Mouse (Mus musculus) megakaryocyte, embryonic 14.5 days (primary cell): ENCODE measurements at regions not wholly inside any gene's neighbourhood (a gene's known extent, or its start where the extent isn't known, plus 50 kb on each side); places are given as distances from the start of the nearest gene placed in this dataset.

ENCODE experiments used
- FLI1 ChIP-seq: IDR thresholded peaks from 2 replicates; pipeline ENCODE4 v1.6.1; 2012; ENCODE audit warnings: low read length, inconsistent platforms, mixed read lengths
- GATA1 ChIP-seq: IDR thresholded peaks from 3 replicates; pipeline ENCODE4 v1.6.1; 2012; ENCODE audit warnings: mixed read lengths, low read length, inconsistent platforms, borderline replicate concordance

DNA sequence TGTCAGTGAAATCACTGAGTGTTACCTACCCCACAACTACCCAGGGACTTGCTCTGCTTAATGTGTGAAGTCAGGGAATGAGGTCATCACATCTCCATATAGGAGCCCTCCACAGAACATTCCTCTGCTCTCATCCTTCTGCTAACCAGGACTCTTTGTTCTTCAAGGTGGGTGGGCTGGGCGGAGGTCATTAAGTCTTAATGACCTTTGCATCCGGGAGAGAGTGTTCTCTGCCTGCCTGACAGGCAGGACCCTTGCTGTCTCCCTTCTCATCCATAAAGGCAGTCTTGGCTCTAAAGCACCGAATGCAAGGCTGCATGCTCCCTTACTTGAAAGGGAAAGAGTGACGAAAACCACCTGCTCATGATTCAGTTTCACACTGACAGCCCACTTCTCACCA lies 1051.4 kb downstream of the Slc22a22 start:
- TF ChIP-seq FLI1 (no peak), GATA1 (no peak)
